Mouse (Mus musculus): ENCODE results near the gene Lamc1.

The Lamc1 gene

GRCm38 (mm10) chr1:153191943-153192329 lies 140.7 kb downstream of the Lamc1 start:
- DNase-seq (ENCODE audit: low spot score in 2 of 2), result peak; percentile 49 to 53

DNA sequence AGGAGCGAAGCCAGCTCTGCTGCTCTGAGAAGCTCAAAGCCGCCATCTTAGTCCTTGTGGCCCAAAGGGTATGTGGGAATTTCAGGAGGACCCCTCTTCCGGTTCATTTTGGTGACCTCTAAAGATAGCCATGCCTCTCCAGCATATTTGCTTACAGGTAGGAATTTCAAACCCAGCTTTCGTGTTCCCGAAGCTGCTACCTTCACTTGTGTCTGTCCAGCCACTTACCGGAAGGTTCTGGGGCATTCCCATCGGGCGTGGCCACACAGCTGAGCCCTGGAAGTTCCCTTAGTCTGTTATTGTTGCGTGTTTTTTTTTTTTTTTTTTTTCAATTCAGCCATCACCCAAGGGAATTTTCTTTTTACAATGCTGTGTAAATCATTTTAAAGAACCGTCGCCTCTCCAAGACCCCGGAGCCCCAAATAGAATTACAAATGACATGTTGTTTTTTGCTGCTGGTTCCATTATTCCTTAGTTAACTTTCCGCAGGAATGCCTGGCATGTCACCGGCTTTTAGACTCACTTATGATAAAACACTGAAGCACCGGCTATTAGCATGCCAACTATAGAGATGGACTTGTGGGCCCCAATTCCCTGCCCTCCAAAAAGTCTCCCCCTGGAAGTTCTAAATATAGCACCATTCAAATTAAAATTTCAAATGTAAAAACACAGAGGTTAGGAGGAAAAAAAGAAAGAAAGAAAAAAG lies 141.2 kb downstream of the Lamc1 start:
- DNase-seq (ENCODE audit: low spot score in 2 of 2), result no peak

DNA sequence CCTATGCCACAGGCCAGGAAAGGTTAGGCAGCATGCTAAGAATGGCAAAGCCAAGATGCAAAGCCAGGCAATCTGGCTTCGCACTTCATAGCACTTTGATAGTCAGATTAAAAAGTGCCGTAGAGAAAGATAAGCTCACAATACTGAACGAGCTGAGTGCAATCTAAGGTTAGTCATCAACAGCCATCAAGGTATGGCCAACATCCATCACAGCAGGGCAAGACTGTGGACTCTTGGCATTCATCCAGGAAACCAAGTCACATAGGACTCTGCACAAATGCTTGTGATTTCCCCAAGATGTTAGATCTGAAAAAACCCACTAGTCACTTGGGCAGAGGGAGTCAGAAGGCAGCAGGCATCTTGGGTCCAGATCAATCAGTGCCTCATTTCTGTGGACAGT lies 144.5 kb downstream of the Lamc1 start:
- DNase-seq (ENCODE audit: low spot score in 2 of 2), result no peak

DNA sequence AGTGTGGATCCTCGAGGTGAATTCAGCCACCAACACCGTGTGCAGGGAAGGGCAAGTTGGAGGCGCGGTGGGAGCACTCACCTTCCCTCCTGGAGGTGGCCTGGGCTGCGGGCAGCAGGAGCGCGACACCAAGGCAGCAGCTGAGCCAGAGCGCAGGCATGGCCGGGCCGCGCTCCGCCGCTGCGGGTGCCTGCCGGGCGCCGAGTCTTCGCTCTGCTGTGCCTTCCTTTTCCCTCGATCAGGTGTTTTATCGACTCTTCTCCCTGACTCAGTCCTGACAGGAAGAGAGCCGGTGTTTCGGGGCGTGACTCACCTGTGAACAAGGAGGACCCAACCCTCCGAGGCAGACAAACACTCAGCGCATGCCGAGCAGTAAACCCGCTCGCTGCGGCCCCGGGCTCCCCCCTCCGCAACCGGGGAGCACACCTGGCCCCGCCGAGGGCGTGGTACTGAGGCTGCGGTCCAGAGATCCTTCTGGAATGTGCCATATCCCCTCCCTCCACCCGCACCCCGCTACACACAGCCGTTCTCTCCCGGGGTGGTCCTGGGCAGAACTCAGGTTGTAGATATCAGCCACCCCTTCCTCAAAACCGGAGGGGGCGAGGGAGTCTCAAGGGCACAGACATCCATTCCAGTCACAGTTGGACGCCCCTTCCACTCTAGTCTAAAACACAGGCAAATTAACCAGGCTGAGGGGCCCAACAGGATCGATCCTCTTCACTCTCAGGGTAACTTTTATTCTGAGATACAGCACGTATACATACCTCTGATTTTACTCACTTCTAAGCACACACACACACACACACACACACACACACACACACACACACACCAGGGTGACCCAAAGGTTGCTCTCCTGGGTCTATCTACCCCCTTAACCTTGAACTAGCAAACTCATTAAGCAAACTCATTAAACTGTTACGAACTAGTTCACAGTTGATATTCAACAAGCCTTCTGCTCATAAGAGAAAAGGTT lies 146.5 kb downstream of the Lamc1 start, which contains the start of gene Lamc2:
TSS of gene Lamc2 (minus strand) at position 620 of the 976 bp plus-strand sequence.
- DNase-seq (ENCODE audit: low spot score in 2 of 2), result peak in 1 of 2 experiments; percentile 28

GRCm38 (mm10) chr1:153180586-153181289 lies 151.8 kb downstream of the Lamc1 start:
- peak; percentile 69 to 70 for DNase-seq (ENCODE audit: low spot score in 2 of 2)

DNA sequence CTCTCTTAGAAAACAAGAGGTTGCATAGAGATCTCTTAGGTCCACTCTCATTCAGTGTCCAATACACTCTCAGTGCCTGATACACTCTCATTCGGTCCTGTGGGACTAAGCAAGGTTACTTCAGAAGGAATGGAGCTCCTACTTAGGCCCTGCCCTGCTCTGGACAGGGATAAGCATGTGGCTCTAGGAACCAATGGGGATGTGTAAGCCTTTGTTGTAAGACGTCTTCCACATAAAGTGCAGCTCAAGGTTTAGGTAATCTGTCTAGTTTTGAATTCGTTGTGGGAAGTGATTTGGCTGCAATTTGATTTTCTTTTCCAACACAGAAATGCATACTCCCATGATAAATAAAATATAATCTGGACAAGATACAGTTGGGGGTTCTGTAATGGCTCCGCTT lies 152.4 kb downstream of the Lamc1 start:
- DNase-seq (ENCODE audit: low spot score in 2 of 2), result no peak

- DNase-seq (ENCODE audit: low spot score in 2 of 2), result no peak
Measured at GRCm38 (mm10) chr1:153174801-153175200, 157.8 kb downstream of the Lamc1 start.

DNA sequence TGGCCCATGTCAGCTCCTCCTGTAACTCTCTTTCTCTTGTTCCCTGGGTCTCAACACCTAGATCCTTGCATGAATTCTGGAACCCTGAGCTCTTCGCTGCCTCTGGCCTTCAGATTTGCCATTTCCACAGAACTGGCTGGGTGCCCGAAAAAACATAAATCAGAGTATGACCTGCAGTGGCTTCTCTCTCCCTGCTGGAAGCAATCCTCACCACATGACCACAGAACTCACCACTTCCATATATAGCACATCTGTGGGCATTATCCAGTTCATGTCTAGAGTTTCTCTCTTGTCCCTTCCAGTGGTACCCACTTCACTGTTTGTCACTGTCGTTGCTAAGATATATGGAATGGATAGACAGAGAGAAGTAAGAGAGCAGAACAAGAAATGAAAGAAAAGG lies 159.3 kb downstream of the Lamc1 start:
- DNase-seq (ENCODE audit: low spot score in 2 of 2), result no peak

DNA sequence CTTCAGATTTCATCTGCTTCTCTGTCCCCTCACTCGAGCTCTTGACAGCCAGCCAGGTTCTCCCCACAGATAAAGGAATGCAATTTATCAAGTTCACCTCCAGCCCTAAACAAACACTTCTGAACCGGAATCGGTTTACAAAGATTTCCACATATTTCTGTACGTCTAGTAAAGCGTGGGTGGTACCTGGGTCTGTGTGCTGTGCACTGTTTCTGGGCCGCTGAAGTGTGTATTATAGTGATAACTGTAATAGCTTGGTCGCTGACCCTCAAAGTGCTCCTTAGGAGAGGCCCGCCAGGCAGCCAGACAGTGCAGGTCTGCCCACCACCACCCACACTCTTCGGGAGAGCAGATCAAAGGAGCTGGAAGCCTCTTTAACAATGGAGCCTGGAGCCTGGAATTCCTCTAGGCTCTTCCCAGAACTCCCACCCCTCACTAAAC lies 160.3 kb downstream of the Lamc1 start:
- no peak for DNase-seq (ENCODE audit: low spot score in 2 of 2)

DNA sequence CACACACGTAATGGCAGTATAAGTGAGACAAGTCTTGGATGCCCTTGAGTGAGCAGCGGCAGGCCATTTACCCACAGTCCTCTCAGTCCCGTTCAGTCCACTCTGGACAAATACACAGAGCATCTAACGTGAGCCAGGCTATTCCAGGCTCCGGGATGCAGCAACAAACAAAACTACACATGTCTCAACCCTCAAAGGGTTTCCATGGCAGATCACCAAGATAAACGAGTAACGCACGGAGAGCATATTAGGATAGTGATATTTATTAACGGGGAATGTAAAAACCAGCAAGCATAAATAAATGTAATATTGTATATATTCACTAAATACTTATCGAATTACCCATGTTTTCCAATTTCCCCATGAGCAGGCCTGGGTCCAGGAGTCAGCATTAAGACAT lies 161.6 kb downstream of the Lamc1 start:
- no peak for DNase-seq (ENCODE audit: low spot score in 2 of 2)
